Mouse (Mus musculus): ENCODE results near the gene Greb1. TPM values are rescaled to one million over a fixed set of nuclear protein-coding genes. Genes with fewer than 3 reads are reported as not detected.

Gene Greb1
- polyA plus RNA-seq, 1 experiment = not detected

DNA sequence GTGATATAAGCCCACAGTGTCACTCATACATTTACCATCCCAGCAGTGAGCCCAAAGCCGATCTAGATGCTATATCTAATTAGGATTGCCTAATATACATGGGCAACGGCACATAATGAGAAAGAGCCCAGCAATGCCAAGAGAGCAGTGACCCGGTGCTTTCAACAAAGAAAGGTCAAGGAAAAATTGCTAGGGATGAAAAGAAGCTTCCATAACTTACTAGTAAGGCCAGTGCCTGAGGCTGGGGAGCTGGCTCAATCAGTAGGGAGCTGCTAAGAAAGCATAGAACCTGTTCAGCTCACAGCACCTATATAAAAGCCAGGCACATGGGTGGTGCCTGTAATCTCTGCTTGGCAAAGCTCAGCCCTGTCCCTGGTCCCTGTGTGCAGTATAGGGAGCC lies 20.4 kb downstream of the Greb1 start:
- 83% methylated on average over 3 of the region's 3 CpGs for WGBS
- no peaks in the 10 kb centered on the region; the same call in 1 of the 2 replicates for H3K4me1 ChIP-seq (ENCODE audit: control insufficient read depth, insufficient read depth, low read length)
- TF ChIP-seq CTCF (IDR thresholded peaks at IDR 0.05; ENCODE audit: control insufficient read depth, insufficient read depth, low read length) = no peak
- no peak for TF ChIP-seq POLR2A (IDR thresholded peaks at IDR 0.05; ENCODE audit: borderline replicate concordance, control insufficient read depth, low read depth, low read length)
- H3K4me3 ChIP-seq (replicated peaks; ENCODE audit: control insufficient read depth, low read depth, low read length) = no peak overlapping the region
- H3K27ac ChIP-seq (ENCODE audit: control insufficient read depth, insufficient read depth, low read depth, low read length, poor library complexity) = no peak overlapping the region

DNA sequence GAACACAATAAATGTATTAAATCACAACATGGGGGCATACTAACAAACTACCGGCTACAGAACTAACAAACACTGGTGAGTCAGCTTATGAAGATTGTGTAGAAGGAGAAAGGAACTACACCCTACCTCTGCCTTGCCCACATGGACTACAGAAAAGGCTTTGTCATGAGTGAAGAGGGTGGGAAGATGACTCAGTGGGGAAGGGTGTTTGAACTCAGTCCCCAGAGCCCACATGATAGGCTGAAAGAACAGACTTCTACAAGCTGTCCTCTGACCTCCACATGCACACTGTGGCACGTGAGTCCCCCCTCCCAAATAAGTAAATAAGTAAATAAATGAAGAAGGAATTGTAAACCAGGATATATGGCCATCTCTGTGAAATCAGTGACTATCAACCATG lies 21.5 kb downstream of the Greb1 start:
- no peaks in the 10 kb centered on the region; the same call in 1 of the 2 replicates for H3K4me1 ChIP-seq (ENCODE audit: control insufficient read depth, insufficient read depth, low read length)
- TF ChIP-seq CTCF (IDR thresholded peaks at IDR 0.05; ENCODE audit: control insufficient read depth, insufficient read depth, low read length) = no peak
- no peak for TF ChIP-seq POLR2A (IDR thresholded peaks at IDR 0.05; ENCODE audit: borderline replicate concordance, control insufficient read depth, low read depth, low read length)
- H3K27ac ChIP-seq (ENCODE audit: control insufficient read depth, insufficient read depth, low read depth, low read length, poor library complexity) = no peak overlapping the region
- WGBS = 59% methylated on average over 2 of the region's 2 CpGs
- H3K4me3 ChIP-seq (replicated peaks; ENCODE audit: control insufficient read depth, low read depth, low read length) = no peak overlapping the region

DNA sequence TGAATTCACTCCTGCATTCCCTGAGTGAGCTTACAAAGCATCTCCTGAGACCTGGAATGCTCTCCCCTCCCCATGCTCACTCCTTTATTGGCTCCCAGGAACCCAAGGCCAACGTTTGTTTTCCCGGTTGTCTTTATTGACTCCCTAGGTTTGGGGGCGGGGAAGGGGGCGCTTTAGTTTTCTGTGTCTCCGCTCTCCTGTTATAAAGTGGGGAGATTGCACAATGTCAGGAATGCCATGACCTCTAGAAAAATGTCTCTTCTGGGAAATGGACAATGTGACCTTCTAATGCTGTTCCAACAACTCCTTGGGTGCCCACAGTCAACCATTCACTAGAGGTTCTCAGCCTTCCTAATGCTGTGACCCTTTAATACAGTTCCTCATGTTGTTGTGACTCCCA lies 22.2 kb downstream of the Greb1 start:
- Histone ChIP-seq H3K4me1 (ENCODE audit: control insufficient read depth, insufficient read depth, low read length) (no peaks in the 10 kb centered on the region; the same call in 1 of the 2 replicates), H3K27ac (ENCODE audit: control insufficient read depth, insufficient read depth, low read depth, low read length, poor library complexity) (no peak overlapping the region), H3K4me3 (replicated peaks; ENCODE audit: control insufficient read depth, low read depth, low read length) (no peak overlapping the region)
- no peak for TF ChIP-seq POLR2A (IDR thresholded peaks at IDR 0.05; ENCODE audit: borderline replicate concordance, control insufficient read depth, low read depth, low read length)
- no peak for TF ChIP-seq CTCF (IDR thresholded peaks at IDR 0.05; ENCODE audit: control insufficient read depth, insufficient read depth, low read length)
- WGBS = 86% methylated on average over 5 of the region's 5 CpGs

DNA sequence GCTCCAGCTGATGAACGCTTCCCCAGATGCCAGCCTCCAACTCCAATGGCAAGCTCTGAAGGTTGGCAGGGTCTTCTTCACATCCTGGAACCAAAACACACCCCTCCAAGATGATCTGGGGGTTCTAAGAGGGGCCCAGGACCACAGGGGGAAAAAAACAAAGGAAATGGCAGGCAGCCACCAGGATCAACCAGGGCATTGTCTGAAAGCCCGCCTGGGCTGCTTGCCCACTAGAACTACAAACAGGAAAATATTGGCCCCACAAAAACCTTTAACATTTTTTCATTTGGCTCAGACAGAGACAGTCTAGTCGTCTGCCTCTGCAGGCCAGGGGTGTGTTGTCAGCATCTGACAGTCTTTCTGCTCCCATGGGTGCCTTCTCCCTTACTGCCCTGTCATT lies 25.3 kb downstream of the Greb1 start:
- no peak for TF ChIP-seq POLR2A (IDR thresholded peaks at IDR 0.05; ENCODE audit: borderline replicate concordance, control insufficient read depth, low read depth, low read length)
- no peak overlapping the region for H3K27ac ChIP-seq (ENCODE audit: control insufficient read depth, insufficient read depth, low read depth, low read length, poor library complexity)
- H3K4me3 ChIP-seq (replicated peaks; ENCODE audit: control insufficient read depth, low read depth, low read length) = no peak overlapping the region
- WGBS = 50% methylated on average over 3 of the region's 3 CpGs
- H3K4me1 ChIP-seq (ENCODE audit: control insufficient read depth, insufficient read depth, low read length) = no peaks in the 10 kb centered on the region

DNA sequence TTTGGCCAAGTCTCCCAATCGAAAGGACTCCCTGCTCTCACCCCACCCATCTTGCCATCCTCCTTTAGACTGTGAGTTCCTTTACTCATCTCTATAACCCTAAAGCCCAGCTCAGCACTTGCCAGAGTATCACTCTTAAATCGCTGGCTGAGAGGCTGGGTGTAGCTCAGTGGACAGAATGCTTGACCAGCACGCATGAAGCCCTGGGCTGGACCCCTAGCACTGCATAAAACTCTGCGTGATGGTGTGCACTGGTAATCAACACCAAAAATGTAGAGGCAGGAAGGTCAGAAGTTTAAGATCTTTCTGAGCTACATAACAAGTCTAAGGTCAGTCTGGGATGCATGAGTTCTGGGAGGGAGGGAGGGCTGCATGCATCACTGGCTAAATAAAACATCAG lies 26.1 kb downstream of the Greb1 start:
- H3K4me3 ChIP-seq (replicated peaks; ENCODE audit: control insufficient read depth, low read depth, low read length) = no peak overlapping the region
- H3K4me1 ChIP-seq (ENCODE audit: control insufficient read depth, insufficient read depth, low read length) = no peaks in the 10 kb centered on the region
- 79% methylated on average over 4 of the region's 4 CpGs for WGBS
- TF ChIP-seq CTCF (IDR thresholded peaks at IDR 0.05; ENCODE audit: control insufficient read depth, insufficient read depth, low read length) = no peak
- TF ChIP-seq POLR2A (IDR thresholded peaks at IDR 0.05; ENCODE audit: borderline replicate concordance, control insufficient read depth, low read depth, low read length) = no peak
- H3K27ac ChIP-seq (ENCODE audit: control insufficient read depth, insufficient read depth, low read depth, low read length, poor library complexity) = no peak overlapping the region

DNA sequence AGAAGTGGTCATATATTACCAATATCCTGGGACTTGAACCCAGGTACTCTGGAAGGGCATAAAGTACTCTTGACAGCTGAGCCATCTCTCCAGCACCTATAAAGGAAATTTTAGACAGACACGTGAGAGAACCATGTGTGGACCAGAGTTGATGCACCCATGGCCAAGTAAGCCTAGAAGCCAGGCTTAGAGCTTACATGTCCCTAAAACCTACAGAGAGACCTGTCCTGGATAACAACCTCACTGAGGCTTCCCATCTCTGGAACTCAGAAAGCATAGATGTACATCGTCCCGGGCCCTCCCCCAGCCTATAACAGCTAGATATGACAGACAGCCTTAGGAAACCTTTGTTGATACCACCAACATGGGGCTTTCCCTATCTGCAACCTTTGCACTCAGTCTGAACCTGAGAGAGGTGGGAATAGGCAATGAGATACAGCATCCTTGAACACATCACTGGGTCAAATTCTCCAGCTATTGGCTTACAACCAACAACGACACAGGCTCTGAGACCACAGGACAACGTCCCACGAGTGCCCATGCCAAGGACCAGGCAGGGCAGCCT lies 31.0 kb downstream of the Greb1 start:
- H3K4me3 ChIP-seq (replicated peaks; ENCODE audit: control insufficient read depth, low read depth, low read length) = no peak overlapping the region
- no peak overlapping the region for H3K27ac ChIP-seq (ENCODE audit: control insufficient read depth, insufficient read depth, low read depth, low read length, poor library complexity)
- H3K4me1 ChIP-seq (ENCODE audit: control insufficient read depth, insufficient read depth, low read length) = no peaks in the 10 kb centered on the region
- WGBS = 81% methylated on average over 6 of the region's 6 CpGs
- no peak for TF ChIP-seq POLR2A (IDR thresholded peaks at IDR 0.05; ENCODE audit: borderline replicate concordance, control insufficient read depth, low read depth, low read length)
- no peak for TF ChIP-seq CTCF (IDR thresholded peaks at IDR 0.05; ENCODE audit: control insufficient read depth, insufficient read depth, low read length)

DNA sequence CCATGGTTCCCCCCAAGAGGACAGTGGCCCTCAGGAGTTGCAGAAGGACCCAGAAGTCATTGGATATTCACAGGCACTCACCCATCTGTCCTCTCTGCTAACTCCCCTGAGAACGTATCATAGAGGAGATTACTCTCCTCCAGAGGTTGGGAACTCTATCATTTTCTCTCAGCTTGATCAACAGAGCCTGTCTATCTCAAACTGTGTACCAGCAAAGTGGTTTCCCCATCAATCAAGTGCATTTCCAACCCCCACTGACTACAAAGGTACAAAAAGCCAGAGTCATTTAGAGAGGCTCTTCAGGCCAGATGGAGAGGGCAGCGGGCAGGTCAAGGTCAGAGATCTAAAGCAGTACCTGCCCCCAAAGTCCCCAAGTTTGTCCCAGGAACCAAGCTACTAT lies 32.0 kb downstream of the Greb1 start:
- no peak for TF ChIP-seq CTCF (IDR thresholded peaks at IDR 0.05; ENCODE audit: control insufficient read depth, insufficient read depth, low read length)
- TF ChIP-seq POLR2A (IDR thresholded peaks at IDR 0.05; ENCODE audit: borderline replicate concordance, control insufficient read depth, low read depth, low read length) = no peak
- H3K27ac ChIP-seq (ENCODE audit: control insufficient read depth, insufficient read depth, low read depth, low read length, poor library complexity) = no peak overlapping the region
- 81% methylated on average over 2 of the region's 2 CpGs for WGBS
- H3K4me1 ChIP-seq (ENCODE audit: control insufficient read depth, insufficient read depth, low read length) = no peaks in the 10 kb centered on the region
- H3K4me3 ChIP-seq (replicated peaks; ENCODE audit: control insufficient read depth, low read depth, low read length) = no peak overlapping the region

DNA sequence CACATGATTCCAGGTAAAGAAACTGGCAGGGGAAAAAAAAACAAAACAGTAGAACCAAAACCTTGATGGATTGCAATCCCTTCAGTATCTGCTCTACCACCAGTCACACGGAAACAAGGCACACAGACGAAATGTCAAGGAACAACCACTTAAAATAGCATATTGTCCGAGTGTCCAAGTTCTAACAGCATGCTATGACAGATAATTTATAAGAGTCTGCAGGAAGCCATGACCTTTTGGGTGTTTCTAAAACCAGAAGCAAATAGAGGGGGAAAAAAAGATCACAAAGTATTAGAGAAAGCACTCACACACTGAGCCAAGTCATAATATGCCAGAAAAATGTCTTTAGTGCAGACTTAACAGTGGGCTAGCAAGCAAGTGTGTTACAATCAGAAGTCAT lies 32.4 kb downstream of the Greb1 start:
- H3K27ac ChIP-seq (ENCODE audit: control insufficient read depth, insufficient read depth, low read depth, low read length, poor library complexity) = no peak overlapping the region
- WGBS = 50% methylated on average over 3 of the region's 3 CpGs
- H3K4me3 ChIP-seq (replicated peaks; ENCODE audit: control insufficient read depth, low read depth, low read length) = no peak overlapping the region
- no peak for TF ChIP-seq CTCF (IDR thresholded peaks at IDR 0.05; ENCODE audit: control insufficient read depth, insufficient read depth, low read length)
- TF ChIP-seq POLR2A (IDR thresholded peaks at IDR 0.05; ENCODE audit: borderline replicate concordance, control insufficient read depth, low read depth, low read length) = no peak
- no peaks in the 10 kb centered on the region for H3K4me1 ChIP-seq (ENCODE audit: control insufficient read depth, insufficient read depth, low read length)

All from bone marrow, adult 2 months (tissue).